Mouse (Mus musculus): ENCODE data around the gene Nfix. TPM values are rescaled to one million over a fixed set of nuclear protein-coding genes. Genes with fewer than 3 reads are reported as not detected.

Gene Nfix
- polyA plus RNA-seq (2014; fragmentation: Illumina TruSeq; extraction: RNeasy Lipid Tissue Mini Kit (QIAGEN cat#74804); ENCODE audit: low read depth, low replicate concordance) = 13.6 TPM

DNA sequence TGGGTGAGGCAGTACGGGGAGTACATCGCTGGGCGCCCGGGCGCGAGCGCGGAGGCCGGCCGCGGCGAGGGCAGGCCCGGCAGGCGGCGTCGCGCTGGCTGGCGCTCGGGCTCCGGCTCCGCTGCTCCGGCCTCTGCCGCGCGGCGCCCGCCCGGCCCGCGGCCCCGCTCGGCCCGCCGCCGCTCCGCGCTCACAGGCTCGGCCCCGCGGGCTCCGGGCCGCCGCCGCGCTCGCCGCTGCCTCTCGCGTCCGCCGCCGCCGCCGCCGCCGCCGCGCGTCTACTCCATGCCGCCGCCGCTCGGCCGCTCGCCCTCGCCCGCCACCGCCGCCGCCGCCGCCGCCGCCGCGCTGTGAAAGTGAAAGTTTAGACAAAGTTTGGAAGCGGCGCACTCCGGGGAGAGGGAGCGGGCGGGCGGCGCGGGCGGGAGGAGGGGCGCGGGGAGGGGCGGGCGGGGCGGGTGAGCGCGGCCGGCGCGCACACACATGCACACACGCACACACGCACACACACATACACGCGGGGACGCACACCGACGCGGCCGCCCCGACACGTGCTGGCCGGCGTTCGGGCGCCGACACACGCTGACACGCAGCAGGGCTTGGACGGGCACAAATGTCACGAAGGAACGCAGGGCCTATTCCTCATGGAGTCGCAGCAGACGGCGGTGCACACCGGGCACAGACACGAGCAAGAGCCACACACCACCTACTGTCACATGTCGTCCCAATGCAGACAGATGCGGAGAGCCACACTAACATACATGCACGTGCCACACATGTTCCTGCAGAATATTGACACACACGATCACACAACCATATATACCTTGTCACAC lies at the start of gene Nfix:
Gene Nfix (minus strand): TSS at position 346 of the 833 bp plus-strand sequence.

DNA sequence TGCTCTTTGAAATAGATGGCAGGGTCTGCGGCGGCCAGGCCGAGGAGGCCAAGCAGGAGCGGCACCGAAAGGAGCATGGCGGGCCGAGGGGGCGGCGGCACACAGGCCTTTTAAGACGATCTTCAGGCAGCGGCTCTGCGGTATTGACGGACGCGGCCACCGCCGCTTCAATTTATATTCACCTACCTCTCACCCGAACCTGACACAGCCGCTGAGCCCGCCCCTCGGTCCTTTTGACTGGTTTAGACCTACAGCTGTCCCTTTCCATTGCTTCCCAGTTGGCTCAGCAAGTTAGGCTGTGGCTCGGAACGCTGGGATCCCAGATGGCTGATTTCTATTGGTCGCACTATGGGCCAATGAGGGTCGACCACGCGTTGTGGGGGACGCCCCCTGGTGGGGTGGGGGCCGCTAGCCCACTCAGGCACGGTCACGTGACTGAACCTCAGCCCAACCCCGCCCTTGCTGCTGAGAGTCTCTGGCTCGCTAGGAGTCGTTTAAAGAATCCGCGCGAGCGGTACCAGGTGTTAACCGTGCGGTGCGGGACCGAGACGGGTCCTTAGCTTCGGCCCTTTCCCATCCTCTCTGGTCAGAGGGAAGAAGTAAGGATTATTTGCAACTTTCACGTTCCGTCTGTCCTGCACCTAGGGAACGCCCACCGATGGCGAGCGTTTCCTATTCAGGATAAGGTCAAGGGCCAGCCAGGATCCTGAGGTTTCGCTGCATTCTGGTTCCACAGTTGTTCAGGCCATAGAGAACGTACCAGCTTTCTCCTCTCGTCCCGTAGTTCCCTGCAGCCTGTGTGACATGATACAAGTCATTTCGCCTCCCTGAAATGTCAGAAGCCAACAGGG lies 46.8 kb upstream of the Nfix start, which contains the start of gene Calr:
Gene Calr (minus strand): TSS at position 213 of the 851 bp plus-strand sequence.

DNA sequence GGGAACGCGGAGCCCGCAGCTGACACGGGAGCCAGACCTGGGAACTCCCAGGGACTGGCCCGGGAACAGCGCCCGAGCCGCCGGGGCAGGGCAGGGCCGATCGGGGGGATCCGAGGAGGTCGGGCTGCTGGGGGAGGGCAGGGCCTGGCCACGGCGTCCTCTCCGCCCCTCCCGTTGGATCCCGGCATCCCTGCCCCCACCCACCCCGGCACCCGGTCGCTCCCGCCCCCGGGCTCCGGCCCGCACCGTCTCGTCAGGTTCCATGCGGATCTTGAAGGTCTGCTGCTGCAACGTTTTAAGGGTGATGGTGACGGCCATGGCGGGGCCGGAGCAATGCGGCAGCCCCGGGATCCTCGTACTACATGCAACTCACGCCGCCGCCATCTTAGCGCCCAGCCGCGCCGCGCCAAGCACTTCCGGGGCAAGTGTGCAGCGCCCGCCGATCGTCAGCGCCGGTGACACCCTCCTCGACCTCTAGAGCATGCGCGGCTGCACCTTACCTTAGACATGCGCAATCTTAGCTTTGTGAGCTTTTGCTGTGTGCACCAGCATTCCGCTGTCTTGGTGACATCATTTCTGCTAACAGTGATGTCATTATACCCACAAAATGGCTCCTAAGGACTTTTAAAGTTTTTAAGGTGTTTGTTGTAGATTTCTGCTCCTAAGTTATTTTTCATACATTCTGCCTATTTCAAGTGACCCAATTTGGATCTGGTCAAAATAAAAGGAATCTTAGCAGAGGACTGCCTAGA lies 40.3 kb upstream of the Nfix start, which contains the start of gene Rad23a:
Gene Rad23a (minus strand): TSS at position 418 of the 752 bp plus-strand sequence.

DNA sequence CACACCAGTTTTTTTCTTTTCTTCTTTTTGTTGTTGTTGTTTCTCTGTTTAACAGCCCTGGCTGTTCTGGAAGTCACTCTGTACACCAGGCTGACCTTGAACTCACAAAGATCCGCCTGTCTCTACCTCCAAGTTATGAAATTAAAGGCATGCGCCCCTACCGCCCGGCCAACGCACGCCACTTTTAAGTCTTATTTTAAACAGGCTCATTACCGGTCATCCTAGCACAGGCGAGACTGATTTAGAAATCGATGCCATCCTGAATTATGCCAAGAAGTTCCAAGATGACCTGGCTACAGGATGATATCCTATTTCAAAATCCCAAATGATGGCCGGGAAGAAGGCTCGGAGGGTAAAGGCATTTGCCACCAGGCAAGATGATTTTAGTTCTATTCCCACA lies 31.3 kb upstream of the Nfix start, which contains the start of gene Gadd45gip1:
Gene Gadd45gip1 (plus strand): TSS at position 33 of the 400 bp plus-strand sequence.

DNA sequence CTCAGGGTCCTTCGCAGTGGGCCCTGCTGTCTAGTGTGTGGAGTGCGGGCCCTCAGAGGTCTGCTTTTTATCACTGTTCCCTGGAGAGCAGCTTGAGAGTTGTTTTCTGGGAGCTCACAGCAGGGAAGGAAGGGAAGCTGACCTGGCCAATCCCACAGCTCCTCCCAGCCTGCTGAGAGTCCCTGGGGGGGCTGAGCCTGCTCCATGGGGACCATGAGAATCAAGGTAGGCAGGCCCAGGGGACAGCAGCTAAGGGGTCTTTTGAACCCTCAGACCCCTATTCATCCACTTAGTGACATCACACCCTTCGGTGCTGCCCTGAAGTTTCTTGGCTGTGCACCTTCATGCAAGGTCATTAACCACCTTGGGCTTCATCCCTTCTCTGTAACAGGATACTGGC lies 22.6 kb upstream of the Nfix start, which contains the start of gene Dand5:
Gene Dand5 (minus strand): TSS at position 101 of the 400 bp plus-strand sequence.

DNA sequence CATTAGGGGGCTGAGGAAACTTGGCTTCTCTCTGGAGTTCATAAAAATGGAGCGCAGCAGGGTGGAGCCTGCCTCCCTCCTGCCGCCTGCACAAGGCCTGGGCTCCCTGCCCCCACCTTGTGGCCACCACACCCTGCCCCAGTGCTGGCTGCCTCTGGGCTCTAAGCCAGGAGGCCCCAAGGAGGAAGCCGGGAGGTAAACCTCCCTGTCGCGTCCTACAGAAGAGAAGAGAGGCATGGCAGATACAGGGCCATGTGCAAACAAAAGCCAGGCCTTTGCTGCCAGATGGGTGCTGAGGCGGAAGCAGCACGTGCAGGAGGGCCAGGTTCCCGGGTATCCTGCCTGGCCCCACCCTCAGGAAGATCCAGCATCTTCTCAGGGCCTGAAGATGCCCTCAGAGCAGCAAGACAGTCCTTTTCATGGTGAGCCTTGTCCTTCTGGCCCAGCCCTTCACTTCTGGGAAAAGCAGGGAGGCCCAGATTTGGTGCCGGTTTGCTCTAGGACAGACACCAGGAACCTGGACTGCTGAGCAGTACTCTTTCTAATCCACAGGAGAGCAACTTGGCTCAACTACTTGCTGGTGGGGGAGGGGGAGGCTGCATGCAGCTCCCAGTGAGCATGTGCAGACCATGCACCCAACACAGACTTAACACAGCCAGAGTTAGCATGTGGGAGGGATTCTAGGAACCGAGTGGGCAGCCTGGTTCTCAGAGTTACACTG lies 77.1 kb downstream of the Nfix start, which contains the start of gene G430095P16Rik:
Gene G430095P16Rik (plus strand): TSS at position 158 of the 721 bp plus-strand sequence.

DNA sequence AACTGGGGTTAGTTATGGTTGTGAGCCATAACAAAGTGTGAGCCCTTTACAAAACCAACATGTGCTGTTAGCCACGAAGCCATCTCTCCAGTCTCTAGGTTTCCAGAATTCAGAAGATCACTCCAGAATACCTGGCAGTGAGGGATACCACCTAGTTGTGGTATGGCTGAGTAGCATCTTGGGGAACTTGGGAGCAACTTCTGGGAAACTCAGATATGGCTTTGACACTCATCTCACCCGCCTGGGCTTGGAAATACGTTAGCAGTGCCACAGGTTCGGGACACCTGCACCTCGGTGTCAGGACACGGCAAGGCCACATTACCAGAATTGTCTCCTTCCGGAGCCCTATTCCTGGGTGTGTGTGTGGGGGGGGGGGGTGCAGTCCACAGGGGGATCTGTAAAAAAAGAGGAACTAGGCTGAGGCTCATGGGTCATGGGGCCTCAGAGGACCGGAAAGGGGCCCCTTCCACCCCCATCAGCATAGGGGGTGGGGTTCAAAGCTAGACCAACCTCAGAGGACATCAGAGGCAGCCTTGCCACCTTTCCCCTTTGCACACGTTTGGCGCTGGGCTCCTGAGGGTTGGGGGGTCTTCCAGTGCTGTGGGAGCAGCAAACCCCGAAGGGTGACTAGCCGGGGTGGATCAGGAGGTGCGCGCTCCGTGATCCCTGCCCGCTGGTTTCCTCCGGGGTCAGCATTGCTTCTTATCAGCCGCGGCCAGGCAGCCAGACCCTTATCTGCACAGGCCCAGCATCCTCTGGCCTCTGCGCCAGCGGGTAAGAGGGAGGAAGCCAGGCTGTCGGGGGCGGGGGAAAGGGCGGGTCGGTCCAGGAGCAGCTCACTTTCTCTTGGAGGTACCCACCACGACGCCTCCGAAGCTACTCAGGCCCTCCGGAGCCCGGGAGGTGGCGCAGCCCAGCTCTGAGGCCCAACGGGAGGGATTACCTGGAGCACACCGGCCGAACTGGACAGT lies 98.9 kb downstream of the Nfix start, which contains the start of gene Lyl1:
Gene Lyl1 (plus strand): TSS at position 517 of the 971 bp plus-strand sequence.

DNA sequence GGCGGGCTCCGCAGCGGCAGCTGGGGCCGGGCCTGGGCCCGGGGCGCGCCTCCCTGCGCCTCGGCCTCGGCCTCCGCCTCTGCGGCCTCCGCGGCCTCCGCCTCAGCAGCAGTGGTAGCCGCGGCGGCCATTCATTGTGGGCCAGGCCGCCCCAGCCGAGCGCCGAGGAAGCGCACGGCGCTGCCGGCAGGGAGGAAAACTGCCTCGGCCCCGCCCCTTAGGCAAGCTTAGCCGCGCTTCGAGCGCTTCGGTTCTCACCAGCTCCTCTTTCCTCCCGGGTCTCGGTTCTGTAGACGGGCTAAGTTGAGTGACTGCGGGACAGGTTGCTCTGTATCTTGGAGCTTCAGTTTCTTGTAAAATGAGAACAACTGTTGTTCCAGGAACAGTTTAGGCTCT lies 112.4 kb downstream of the Nfix start, which contains the start of gene Nacc1:
Gene Nacc1 (minus strand): TSS at position 158 of the 396 bp plus-strand sequence.

DNA sequence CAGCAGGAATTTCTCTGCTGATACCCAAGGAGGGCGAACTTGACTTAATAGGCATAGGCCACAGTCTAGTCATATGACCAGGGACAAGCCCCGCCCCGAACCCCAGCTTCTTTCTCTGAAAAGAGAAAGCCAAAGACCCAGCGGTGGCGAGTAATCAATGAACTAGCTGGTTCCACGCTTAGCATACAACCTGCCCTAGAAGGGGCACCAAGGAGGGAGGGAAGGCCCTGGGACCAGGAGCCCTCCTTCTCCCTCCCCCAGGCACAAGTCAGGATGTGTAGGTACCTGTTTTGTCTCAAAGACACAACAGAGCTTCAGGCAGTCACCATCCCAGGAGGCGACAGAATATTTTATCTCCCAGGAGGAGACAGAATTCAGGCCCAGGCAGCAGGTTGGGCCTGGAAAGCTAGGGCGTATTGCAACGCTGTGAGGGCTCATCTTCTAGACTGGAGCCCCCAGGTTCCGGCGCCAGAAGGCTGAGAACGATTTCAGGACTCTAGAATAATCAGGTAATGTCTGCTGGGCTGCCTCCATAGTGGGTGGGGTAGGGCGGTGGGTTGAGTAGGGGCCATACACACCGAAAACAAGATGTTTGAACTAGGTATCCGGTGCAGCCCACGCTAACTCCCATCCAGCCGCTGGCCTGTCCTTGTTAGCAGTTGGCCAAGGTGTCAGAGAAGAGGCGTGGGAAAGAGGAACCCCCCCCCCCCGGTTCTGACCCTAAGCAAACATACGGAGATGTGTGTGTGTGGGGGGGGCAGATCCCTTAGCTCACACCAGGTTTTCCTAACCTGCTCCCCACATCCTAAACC lies 113.7 kb downstream of the Nfix start, which contains the start of gene Trmt1:
Gene Trmt1 (plus strand): TSS at position 117 of the 812 bp plus-strand sequence.

DNA sequence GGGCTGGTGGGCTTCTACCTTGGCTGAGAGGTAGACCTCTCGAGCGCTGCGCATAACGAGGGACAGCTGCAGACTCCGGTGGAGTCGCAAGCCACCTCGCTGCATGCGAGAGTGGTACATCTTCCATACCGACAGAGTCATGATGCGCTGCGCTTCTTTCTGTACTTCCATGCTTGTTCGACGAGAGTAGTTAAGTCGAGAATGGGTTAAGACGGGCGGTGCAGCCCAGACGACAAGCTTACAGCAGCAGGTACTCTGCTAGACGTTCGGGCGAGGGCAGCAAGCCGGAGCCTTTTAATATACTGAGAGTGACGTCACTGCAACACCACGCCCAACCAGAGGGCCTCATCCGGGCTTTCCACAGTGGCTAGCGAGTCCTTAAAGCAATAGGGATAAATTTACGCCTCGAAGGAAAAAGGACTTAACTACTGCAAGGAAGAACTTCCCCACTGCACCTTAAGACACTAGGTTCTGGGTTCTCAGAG lies 137.5 kb downstream of the Nfix start, which contains the start of gene Ier2:
Gene Ier2 (minus strand): TSS at position 272 of the 485 bp plus-strand sequence.

Other genes with a start within 250 kb of the Nfix start
- 2.0 TPM for gene Ier2, start 137.5 kb downstream of the Nfix start, polyA plus RNA-seq (2014; fragmentation: Illumina TruSeq; extraction: RNeasy Lipid Tissue Mini Kit (QIAGEN cat#74804); ENCODE audit: low read depth, low replicate concordance)
- gene Trmt1, start 114.0 kb downstream of the Nfix start, polyA plus RNA-seq (2014; fragmentation: Illumina TruSeq; extraction: RNeasy Lipid Tissue Mini Kit (QIAGEN cat#74804); ENCODE audit: low read depth, low replicate concordance) = 6.6 TPM
- gene Nacc1, start 112.5 kb downstream of the Nfix start, polyA plus RNA-seq (2014; fragmentation: Illumina TruSeq; extraction: RNeasy Lipid Tissue Mini Kit (QIAGEN cat#74804); ENCODE audit: low read depth, low replicate concordance) = 1.3 TPM
- gene Lyl1, start 98.9 kb downstream of the Nfix start, polyA plus RNA-seq (2014; fragmentation: Illumina TruSeq; extraction: RNeasy Lipid Tissue Mini Kit (QIAGEN cat#74804); ENCODE audit: low read depth, low replicate concordance) = not detected
- not detected for gene G430095P16Rik, start 77.3 kb downstream of the Nfix start, polyA plus RNA-seq (2014; fragmentation: Illumina TruSeq; extraction: RNeasy Lipid Tissue Mini Kit (QIAGEN cat#74804); ENCODE audit: low read depth, low replicate concordance)
- gene Dand5, start 22.5 kb upstream of the Nfix start, polyA plus RNA-seq (2014; fragmentation: Illumina TruSeq; extraction: RNeasy Lipid Tissue Mini Kit (QIAGEN cat#74804); ENCODE audit: low read depth, low replicate concordance) = 1.3 TPM
- 0.74 TPM for gene Gadd45gip1, start 31.2 kb upstream of the Nfix start, polyA plus RNA-seq (2014; fragmentation: Illumina TruSeq; extraction: RNeasy Lipid Tissue Mini Kit (QIAGEN cat#74804); ENCODE audit: low read depth, low replicate concordance)
- 9.8 TPM for gene Rad23a, start 40.3 kb upstream of the Nfix start, polyA plus RNA-seq (2014; fragmentation: Illumina TruSeq; extraction: RNeasy Lipid Tissue Mini Kit (QIAGEN cat#74804); ENCODE audit: low read depth, low replicate concordance)
- 778 TPM for gene Calr, start 46.6 kb upstream of the Nfix start, polyA plus RNA-seq (2014; fragmentation: Illumina TruSeq; extraction: RNeasy Lipid Tissue Mini Kit (QIAGEN cat#74804); ENCODE audit: low read depth, low replicate concordance)
- gene Farsa, start 56.6 kb upstream of the Nfix start, polyA plus RNA-seq (2014; fragmentation: Illumina TruSeq; extraction: RNeasy Lipid Tissue Mini Kit (QIAGEN cat#74804); ENCODE audit: low read depth, low replicate concordance) = 2.9 TPM
- 1.8 TPM for gene Syce2, start 71.8 kb upstream of the Nfix start, polyA plus RNA-seq (2014; fragmentation: Illumina TruSeq; extraction: RNeasy Lipid Tissue Mini Kit (QIAGEN cat#74804); ENCODE audit: low read depth, low replicate concordance)
- 511 TPM for gene Gcdh, start 93.6 kb upstream of the Nfix start, polyA plus RNA-seq (2014; fragmentation: Illumina TruSeq; extraction: RNeasy Lipid Tissue Mini Kit (QIAGEN cat#74804); ENCODE audit: low read depth, low replicate concordance)
- gene Klf1, start 101.6 kb upstream of the Nfix start, polyA plus RNA-seq (2014; fragmentation: Illumina TruSeq; extraction: RNeasy Lipid Tissue Mini Kit (QIAGEN cat#74804); ENCODE audit: low read depth, low replicate concordance) = 1.0 TPM
- gene Dnase2a, start 108.2 kb upstream of the Nfix start, polyA plus RNA-seq (2014; fragmentation: Illumina TruSeq; extraction: RNeasy Lipid Tissue Mini Kit (QIAGEN cat#74804); ENCODE audit: low read depth, low replicate concordance) = 9.4 TPM
- gene Mast1, start 137.0 kb upstream of the Nfix start, polyA plus RNA-seq (2014; fragmentation: Illumina TruSeq; extraction: RNeasy Lipid Tissue Mini Kit (QIAGEN cat#74804); ENCODE audit: low read depth, low replicate concordance) = not detected
- not detected for gene Rtbdn, start 146.6 kb upstream of the Nfix start, polyA plus RNA-seq (2014; fragmentation: Illumina TruSeq; extraction: RNeasy Lipid Tissue Mini Kit (QIAGEN cat#74804); ENCODE audit: low read depth, low replicate concordance)
- gene Gm49661, start 169.1 kb upstream of the Nfix start, polyA plus RNA-seq (2014; fragmentation: Illumina TruSeq; extraction: RNeasy Lipid Tissue Mini Kit (QIAGEN cat#74804); ENCODE audit: low read depth, low replicate concordance) = not detected
- 42.1 TPM for gene Prdx2, start 169.2 kb upstream of the Nfix start, polyA plus RNA-seq (2014; fragmentation: Illumina TruSeq; extraction: RNeasy Lipid Tissue Mini Kit (QIAGEN cat#74804); ENCODE audit: low read depth, low replicate concordance)
- gene Rnaseh2a, start 169.4 kb upstream of the Nfix start, polyA plus RNA-seq (2014; fragmentation: Illumina TruSeq; extraction: RNeasy Lipid Tissue Mini Kit (QIAGEN cat#74804); ENCODE audit: low read depth, low replicate concordance) = 2.5 TPM
- gene Junb, start 178.4 kb upstream of the Nfix start, polyA plus RNA-seq (2014; fragmentation: Illumina TruSeq; extraction: RNeasy Lipid Tissue Mini Kit (QIAGEN cat#74804); ENCODE audit: low read depth, low replicate concordance) = 0.50 TPM
- 4.8 TPM for gene Hook2, start 190.3 kb upstream of the Nfix start, polyA plus RNA-seq (2014; fragmentation: Illumina TruSeq; extraction: RNeasy Lipid Tissue Mini Kit (QIAGEN cat#74804); ENCODE audit: low read depth, low replicate concordance)
- gene Best2, start 214.2 kb upstream of the Nfix start, polyA plus RNA-seq (2014; fragmentation: Illumina TruSeq; extraction: RNeasy Lipid Tissue Mini Kit (QIAGEN cat#74804); ENCODE audit: low read depth, low replicate concordance) = not detected
- 7.6 TPM for gene Asna1, start 224.9 kb upstream of the Nfix start, polyA plus RNA-seq (2014; fragmentation: Illumina TruSeq; extraction: RNeasy Lipid Tissue Mini Kit (QIAGEN cat#74804); ENCODE audit: low read depth, low replicate concordance)
- 16.7 TPM for gene Trir, start 226.5 kb upstream of the Nfix start, polyA plus RNA-seq (2014; fragmentation: Illumina TruSeq; extraction: RNeasy Lipid Tissue Mini Kit (QIAGEN cat#74804); ENCODE audit: low read depth, low replicate concordance)
- 5.4 TPM for gene Tnpo2, start 236.6 kb upstream of the Nfix start, polyA plus RNA-seq (2014; fragmentation: Illumina TruSeq; extraction: RNeasy Lipid Tissue Mini Kit (QIAGEN cat#74804); ENCODE audit: low read depth, low replicate concordance)

All from liver, adult 10 weeks (tissue).